In genomic region chr8:119072291-119072690, GRCm38 (mm10) we compare ENCODE assay signal across 18 mouse cellular contexts.
"Had no signal": no experiment of that assay in that cellular context is flagged by ENCODE, and none has a peak within 500 bp of the region (broad histone marks: within the 10 kb centered on the region; RNA-seq: fewer than 3 reads in every experiment).

No protein-coding gene starts in this region.

- H3K4me3 ChIP-seq: kidney, embryonic 15.5 days; limb, embryonic 12.5 days; limb, embryonic 15.5 days; stomach, embryonic 15.5 days had no signal

- ATAC-seq: liver, postnatal 0 days; lung, postnatal 0 days had no signal

- H3K9ac ChIP-seq: kidney, embryonic 15.5 days; limb, embryonic 12.5 days; limb, embryonic 15.5 days; liver, embryonic 14.5 days; liver, postnatal 0 days; lung, embryonic 14.5 days; stomach, embryonic 15.5 days had no signal

- H3K27me3 ChIP-seq: kidney, embryonic 15.5 days; limb, embryonic 12.5 days; limb, embryonic 15.5 days; stomach, embryonic 15.5 days had no signal

- H3K36me3 ChIP-seq: kidney, embryonic 15.5 days; limb, embryonic 12.5 days; limb, embryonic 15.5 days; stomach, embryonic 15.5 days had no signal

- H3K4me1 ChIP-seq: limb, embryonic 15.5 days; stomach, embryonic 15.5 days had no signal

- DNase-seq: kidney, adult 8-10 months; kidney, postnatal 10 days; kidney, postnatal 36 days; left cerebral cortex, postnatal 4 days; liver, postnatal 0 days; lung, embryonic 14.5 days; midbrain, embryonic 14.5 days; right cerebral cortex, postnatal 25 days; spleen, adult 18-20 months; thymus, postnatal 25 days had no signal

- H3K9me3 ChIP-seq: kidney, embryonic 15.5 days; limb, embryonic 12.5 days; limb, embryonic 15.5 days; stomach, embryonic 15.5 days had no signal

- H3K4me2 ChIP-seq: kidney, embryonic 15.5 days; limb, embryonic 12.5 days; limb, embryonic 15.5 days; liver, embryonic 11.5 days; lung, embryonic 14.5 days; stomach, embryonic 15.5 days had no signal

- H3K27ac ChIP-seq: kidney, embryonic 15.5 days; limb, embryonic 12.5 days; limb, embryonic 15.5 days; liver, embryonic 14.5 days; macrophage; stomach, embryonic 15.5 days had no signal
